Mouse (Mus musculus): ENCODE measurements around the gene Nav2.

- TF ChIP-seq GATA1 (IDR thresholded peaks at IDR 0.05; ENCODE audit: borderline replicate concordance, low read length), result no peak
- TF ChIP-seq FLI1 (IDR thresholded peaks at IDR 0.05; ENCODE audit: low read length), result no peak
Measured at GRCm38 (mm10) chr7:49128224-49128623, 219.7 kb downstream of the Nav2 start.
